Mouse (Mus musculus) forebrain, embryonic 15.5 days (tissue): ENCODE measurements around the gene Traf5. TPM values are rescaled to one million over a fixed set of nuclear protein-coding genes. Genes with fewer than 3 reads are reported as not detected.

ENCODE experiments used
- ATAC-seq: fragments of 200-750 bp; cut with Nextera tagmentation; replicated peaks from 2 replicates; pipeline ENCODE4 v1.8.0; 2017; ENCODE audit warnings: mild to moderate bottlenecking, moderate TSS enrichment, moderate library complexity
- H3K27ac ChIP-seq: fragments of 300-500 bp; sonication (generic); replicated peaks from 2 replicates; pipeline ENCODE4 v1.5.1; 2015; ENCODE audit warnings: mild to moderate bottlenecking, inconsistent platforms
- H3K27me3 ChIP-seq: fragments of 300-500 bp; sonication (generic); 2 replicates; pipeline ENCODE4 v1.6.1; 2015; ENCODE audit warnings: inconsistent platforms
- H3K36me3 ChIP-seq: fragments of 300-500 bp; sonication (generic); 2 replicates; pipeline ENCODE4 v1.6.1; 2015; ENCODE audit warnings: mild to moderate bottlenecking, inconsistent platforms
- H3K4me1 ChIP-seq: fragments of 300-500 bp; sonication (generic); 2 replicates; pipeline ENCODE4 v1.6.1; 2015; ENCODE audit warnings: inconsistent platforms
- H3K4me2 ChIP-seq: fragments of 300-500 bp; sonication (generic); replicated peaks from 2 replicates; pipeline ENCODE4 v1.6.1; 2015; ENCODE audit warnings: mild to moderate bottlenecking, inconsistent platforms
- H3K4me3 ChIP-seq: fragments of 300-500 bp; sonication (generic); 2 replicates; pipeline ENCODE4 v1.5.1; 2015; ENCODE audit warnings: mild to moderate bottlenecking, inconsistent platforms
- H3K9ac ChIP-seq: fragments of 300-500 bp; sonication (generic); replicated peaks from 2 replicates; pipeline ENCODE4 v1.6.1; 2015; ENCODE audit warnings: mild to moderate bottlenecking, inconsistent platforms
- H3K9me3 ChIP-seq: fragments of 300-500 bp; sonication (generic); 2 replicates; pipeline ENCODE4 v1.6.1; 2016; ENCODE audit warnings: inconsistent platforms
- WGBS: fragments of 180-500 bp; shearing (Covaris S2); methylation state at CpG from one replicate; pipeline ENCODE4 v1.1.7; 2015; ENCODE audit warnings: mixed read lengths; 5-methylcytosine and 5-hydroxymethylcytosine counted together
- polyA plus RNA-seq: library from polyadenylated mRNA; unstranded; fragments of >200 nt; fragmentation: Nextera tagmentation; extraction: Ambion mirVana; gene quantifications from 2 replicates; pipeline ENCODE4 v1.2.1, GENCODE M21; 2015

Gene Traf5
- polyA plus RNA-seq, 1 experiment from 2014 or later, result 3.1 TPM

DNA sequence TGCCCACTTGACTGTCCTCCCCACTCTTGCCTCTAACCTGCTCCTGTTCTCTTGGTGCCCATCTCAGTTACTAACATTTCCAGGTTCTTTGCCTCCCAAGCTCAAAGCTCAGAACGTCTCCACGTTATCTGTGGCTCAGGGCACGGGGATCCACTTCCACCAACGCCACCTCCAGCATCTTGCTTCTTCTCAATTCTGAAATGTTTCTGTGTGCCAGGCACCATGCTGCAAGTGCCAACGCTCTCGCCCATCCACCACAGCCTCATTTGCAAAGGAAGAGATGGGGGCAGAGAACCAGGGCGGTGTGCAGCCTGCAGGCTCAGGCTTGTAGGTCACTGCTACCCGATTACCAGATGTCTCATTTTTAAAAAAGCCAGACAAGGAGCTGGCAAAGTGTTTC is 39.9 kb downstream of the Traf5 start:
- no peak overlapping the region for H3K27ac ChIP-seq
- H3K9ac ChIP-seq, result no peak overlapping the region
- no peaks in the 10 kb centered on the region for H3K4me1 ChIP-seq
- no peak overlapping the region for H3K4me3 ChIP-seq
- 88% methylated on average over 8 of the region's 8 CpGs for WGBS
- H3K4me2 ChIP-seq, result no peak overlapping the region
- no peak for ATAC-seq
- no peaks in the 10 kb centered on the region for H3K9me3 ChIP-seq
- no peaks in the 10 kb centered on the region for H3K27me3 ChIP-seq
- H3K36me3 ChIP-seq, result no peaks in the 10 kb centered on the region

DNA sequence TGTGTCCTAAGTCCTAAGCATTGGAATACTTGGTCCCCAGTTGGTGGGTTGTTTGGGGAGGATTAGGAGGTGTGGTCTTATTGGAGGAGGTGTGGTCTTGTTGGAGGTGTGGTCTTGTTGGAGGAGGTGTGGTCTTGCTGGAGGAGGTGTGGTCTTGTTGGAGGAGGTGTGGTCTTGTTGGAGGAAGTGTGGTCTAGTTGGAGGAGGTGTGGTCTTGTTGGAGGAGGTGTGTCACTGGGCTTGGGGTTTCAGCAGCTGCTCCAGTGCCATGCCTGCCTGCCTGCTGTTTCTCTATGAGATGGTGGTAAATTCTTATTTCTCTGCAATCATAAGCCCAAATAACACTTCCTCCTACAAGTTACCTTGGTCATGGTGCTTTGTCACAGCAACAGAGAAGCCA is 93.3 kb downstream of the Traf5 start:
- Histone ChIP-seq H3K27me3 (no peaks in the 10 kb centered on the region), H3K9ac (no peak overlapping the region), H3K4me2 (no peak overlapping the region), H3K9me3 (no peaks in the 10 kb centered on the region), H3K4me1 (no peaks in the 10 kb centered on the region), H3K4me3 (no peak overlapping the region), H3K36me3 (no peaks in the 10 kb centered on the region), H3K27ac (no peak overlapping the region)
- no peak for ATAC-seq

GRCm38 (mm10) chr1:191996621-191997185 is 95.7 kb downstream of the Traf5 start:
- no peak overlapping the region for H3K4me3 ChIP-seq
- WGBS, result 90% methylated on average over 8 of the region's 8 CpGs
- no peaks in the 10 kb centered on the region for H3K36me3 ChIP-seq
- H3K9ac ChIP-seq, result no peak overlapping the region
- no peak overlapping the region for H3K4me2 ChIP-seq
- H3K27ac ChIP-seq, result no peak overlapping the region
- no peaks in the 10 kb centered on the region for H3K4me1 ChIP-seq
- no peaks in the 10 kb centered on the region for H3K9me3 ChIP-seq
- no peak for ATAC-seq
- no peaks in the 10 kb centered on the region for H3K27me3 ChIP-seq

DNA sequence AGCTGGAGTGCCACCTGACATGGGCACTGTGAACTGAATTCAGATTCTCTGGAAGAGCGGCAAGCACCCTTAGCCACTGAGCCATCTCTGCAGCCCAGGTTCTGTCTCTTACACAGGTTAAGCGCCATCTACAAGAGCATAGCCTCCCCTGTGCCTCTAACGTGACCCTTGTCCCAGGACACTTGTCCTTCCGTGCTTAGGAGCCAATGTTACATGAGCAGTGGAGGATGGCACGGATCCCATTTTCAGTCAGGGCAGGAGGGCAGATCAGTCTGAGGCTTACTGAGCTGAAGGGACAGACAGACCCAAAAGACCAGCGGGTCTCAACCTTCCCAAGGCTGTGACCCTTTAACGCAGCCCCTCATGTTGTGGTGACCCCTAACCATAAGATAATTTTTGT is 96.4 kb downstream of the Traf5 start:
- Histone ChIP-seq H3K36me3 (no peaks in the 10 kb centered on the region), H3K27ac (no peak overlapping the region), H3K4me2 (no peak overlapping the region), H3K9me3 (no peaks in the 10 kb centered on the region), H3K9ac (no peak overlapping the region), H3K4me3 (no peak overlapping the region), H3K4me1 (no peaks in the 10 kb centered on the region), H3K27me3 (no peaks in the 10 kb centered on the region)
- WGBS, result 92% methylated on average over 7 of the region's 7 CpGs
- no peak for ATAC-seq

DNA sequence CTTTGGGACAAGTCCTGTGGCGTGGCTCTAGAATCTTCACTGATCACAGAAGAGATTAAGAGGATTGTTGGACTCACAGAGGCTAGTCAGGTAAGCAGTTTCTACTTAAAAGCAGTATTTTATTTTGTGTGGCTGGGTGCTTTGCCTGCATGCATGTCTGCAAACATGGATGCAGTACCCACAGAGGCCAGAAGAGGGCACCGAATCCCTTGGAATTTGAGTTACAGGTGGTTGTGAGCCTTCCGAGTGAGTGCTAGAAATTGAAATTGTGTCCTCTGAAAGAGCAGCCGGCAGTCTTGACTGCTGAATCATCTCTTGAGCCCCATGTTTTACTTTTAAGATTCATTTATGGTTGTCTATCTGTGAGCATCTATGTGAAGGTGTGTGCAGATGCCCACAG is 96.9 kb downstream of the Traf5 start:
- H3K36me3 ChIP-seq, result no peaks in the 10 kb centered on the region
- no peak overlapping the region for H3K27ac ChIP-seq
- H3K27me3 ChIP-seq, result no peaks in the 10 kb centered on the region
- H3K4me1 ChIP-seq, result 0 out of 2 replicates have a peak, but pooled peaks cover 1% of the 10 kb centered on the region
- no peaks in the 10 kb centered on the region for H3K9me3 ChIP-seq
- no peak for ATAC-seq
- no peak overlapping the region for H3K4me2 ChIP-seq
- WGBS, result 58% methylated on average over 4 of the region's 4 CpGs
- H3K9ac ChIP-seq, result no peak overlapping the region
- no peak overlapping the region for H3K4me3 ChIP-seq

GRCm38 (mm10) chr1:191994476-191994875 is 97.9 kb downstream of the Traf5 start:
- peaks cover 5% of the 10 kb centered on the region; the same call in 1 of the 2 replicates for H3K4me1 ChIP-seq
- ATAC-seq, result no peak
- H3K4me3 ChIP-seq, result no peak overlapping the region
- 76% methylated on average over 5 of the region's 5 CpGs for WGBS
- no peaks in the 10 kb centered on the region for H3K27me3 ChIP-seq
- no peak overlapping the region for H3K27ac ChIP-seq
- no peak overlapping the region for H3K4me2 ChIP-seq
- no peaks in the 10 kb centered on the region for H3K9me3 ChIP-seq
- H3K9ac ChIP-seq, result no peak overlapping the region
- no peaks in the 10 kb centered on the region for H3K36me3 ChIP-seq

GRCm38 (mm10) chr1:191992040-191992780 is 100.1 kb downstream of the Traf5 start:
- Histone ChIP-seq H3K9me3 (no peaks in the 10 kb centered on the region), H3K4me2 (no peak overlapping the region), H3K27me3 (no peaks in the 10 kb centered on the region), H3K9ac (no peak overlapping the region), H3K4me1 (peaks cover 10% of the 10 kb centered on the region; the same call in 1 of the 2 replicates), H3K4me3 (no peak overlapping the region), H3K27ac (no peak overlapping the region), H3K36me3 (no peaks in the 10 kb centered on the region)
- no peak for ATAC-seq
- WGBS, result 78% methylated on average over 7 of the region's 7 CpGs

DNA sequence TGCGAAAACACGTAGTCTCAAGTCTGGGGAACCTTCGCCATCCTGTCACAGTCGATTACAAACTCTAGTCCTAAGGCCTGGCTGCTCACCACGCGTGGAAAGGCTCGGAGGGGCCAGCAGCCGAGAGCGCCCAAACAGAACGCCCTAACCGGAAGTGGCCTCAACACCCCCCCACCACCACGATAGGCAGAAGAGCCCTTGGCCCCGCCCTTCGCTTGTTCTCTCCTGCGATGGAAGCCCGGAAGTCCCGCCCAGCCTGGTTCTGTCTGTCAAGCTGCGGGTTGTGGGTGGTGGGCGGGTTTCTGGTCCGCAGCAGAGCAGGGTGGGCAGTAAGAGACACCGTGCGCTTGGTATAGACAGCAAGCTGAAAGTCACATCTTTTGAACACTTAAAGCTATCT is 102.4 kb downstream of the Traf5 start:
- peak; percentile 99 for ATAC-seq
- no peaks in the 10 kb centered on the region for H3K36me3 ChIP-seq
- no peaks in the 10 kb centered on the region for H3K27me3 ChIP-seq
- peak overlapping the region; percentile 61 for H3K4me2 ChIP-seq
- peaks cover 10% of the 10 kb centered on the region; the same call in 1 of the 2 replicates for H3K4me1 ChIP-seq
- H3K27ac ChIP-seq, result peak overlapping the region; percentile 75
- no peaks in the 10 kb centered on the region for H3K9me3 ChIP-seq
- peak overlapping the region; percentile 77 for H3K9ac ChIP-seq
- WGBS, result 0% methylated on average over 22 of the region's 22 CpGs
- H3K4me3 ChIP-seq, result peak overlapping the region; percentile 61

DNA sequence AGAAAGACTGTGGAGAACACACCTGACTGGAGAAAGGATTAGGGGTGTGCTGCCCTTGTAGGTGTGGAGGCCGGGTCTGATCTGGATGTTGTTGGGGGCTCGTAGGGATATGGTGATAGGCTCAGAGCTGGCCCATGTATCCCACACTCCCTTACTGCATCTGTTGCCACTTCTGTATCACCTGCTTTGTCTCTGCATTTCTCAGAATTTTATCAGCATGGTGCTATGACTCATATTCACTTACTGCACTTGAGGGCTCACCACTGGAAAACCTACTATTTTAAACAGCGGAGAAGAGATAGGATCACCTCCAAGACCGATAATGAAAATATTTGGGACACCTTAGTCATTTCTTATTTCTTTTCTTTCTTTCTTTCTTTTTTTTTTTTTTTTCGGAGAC is 103.3 kb downstream of the Traf5 start:
- no peak overlapping the region for H3K4me3 ChIP-seq
- no peaks in the 10 kb centered on the region for H3K9me3 ChIP-seq
- no peak overlapping the region for H3K9ac ChIP-seq
- peak overlapping the region; percentile 61; the same call in 1 of the 2 replicates for H3K4me2 ChIP-seq
- no peaks in the 10 kb centered on the region for H3K36me3 ChIP-seq
- no peak for ATAC-seq
- H3K27ac ChIP-seq, result no peak overlapping the region
- H3K4me1 ChIP-seq, result peaks cover 10% of the 10 kb centered on the region; the same call in 1 of the 2 replicates
- H3K27me3 ChIP-seq, result no peaks in the 10 kb centered on the region
- 93% methylated on average over 5 of the region's 5 CpGs for WGBS

DNA sequence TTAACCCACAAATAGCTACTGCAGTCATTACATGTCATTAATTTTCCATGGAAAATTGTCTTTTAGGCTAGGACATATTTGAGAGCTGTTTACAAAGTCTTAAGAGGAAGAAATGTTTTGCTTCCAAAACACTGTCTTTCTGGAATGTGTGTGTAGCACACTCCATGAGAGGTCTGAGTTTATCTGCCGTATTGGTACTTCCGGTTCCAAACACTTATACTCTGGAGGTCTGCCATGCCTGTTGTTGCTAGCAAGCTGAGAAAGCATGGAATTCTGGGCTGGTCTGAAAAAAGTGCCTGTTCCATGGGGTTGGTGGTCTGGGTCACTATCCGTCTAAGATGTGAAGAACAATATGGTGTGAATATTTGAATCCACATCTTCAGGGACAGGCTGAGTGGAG is 103.7 kb downstream of the Traf5 start:
- 90% methylated on average over 3 of the region's 3 CpGs for WGBS
- ATAC-seq, result no peak

DNA sequence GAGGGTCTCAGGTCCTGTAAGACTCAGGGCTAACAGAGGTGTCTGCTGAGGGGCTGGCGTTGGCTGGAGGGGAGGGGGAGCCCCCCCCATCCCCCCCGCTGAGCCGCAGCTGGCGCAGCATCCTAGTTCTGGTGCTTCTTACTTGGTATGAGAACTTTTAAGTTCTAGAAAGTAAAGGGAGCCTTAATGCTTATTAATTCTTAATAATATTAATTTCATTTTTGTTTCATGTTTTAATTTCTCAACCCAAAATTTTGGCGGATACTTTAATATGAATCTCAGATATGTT is 104.9 kb downstream of the Traf5 start:
- H3K4me3 ChIP-seq, result no peak overlapping the region
- no peak overlapping the region for H3K4me2 ChIP-seq
- no peaks in the 10 kb centered on the region for H3K9me3 ChIP-seq
- peaks cover 10% of the 10 kb centered on the region; the same call in 1 of the 2 replicates for H3K4me1 ChIP-seq
- H3K9ac ChIP-seq, result no peak overlapping the region
- no peaks in the 10 kb centered on the region for H3K36me3 ChIP-seq
- WGBS, result 54% methylated on average over 5 of the region's 5 CpGs
- no peaks in the 10 kb centered on the region for H3K27me3 ChIP-seq
- no peak for ATAC-seq
- H3K27ac ChIP-seq, result no peak overlapping the region

More for the DNA sequence above, 103.7 kb downstream of the Traf5 start:
- no peak overlapping the region for H3K4me2 ChIP-seq
- H3K27ac ChIP-seq, result no peak overlapping the region
- H3K27me3 ChIP-seq, result no peaks in the 10 kb centered on the region
- no peak overlapping the region for H3K4me3 ChIP-seq
- no peak overlapping the region for H3K9ac ChIP-seq
- peaks cover 10% of the 10 kb centered on the region; the same call in 1 of the 2 replicates for H3K4me1 ChIP-seq
- no peaks in the 10 kb centered on the region for H3K9me3 ChIP-seq
- H3K36me3 ChIP-seq, result no peaks in the 10 kb centered on the region

DNA sequence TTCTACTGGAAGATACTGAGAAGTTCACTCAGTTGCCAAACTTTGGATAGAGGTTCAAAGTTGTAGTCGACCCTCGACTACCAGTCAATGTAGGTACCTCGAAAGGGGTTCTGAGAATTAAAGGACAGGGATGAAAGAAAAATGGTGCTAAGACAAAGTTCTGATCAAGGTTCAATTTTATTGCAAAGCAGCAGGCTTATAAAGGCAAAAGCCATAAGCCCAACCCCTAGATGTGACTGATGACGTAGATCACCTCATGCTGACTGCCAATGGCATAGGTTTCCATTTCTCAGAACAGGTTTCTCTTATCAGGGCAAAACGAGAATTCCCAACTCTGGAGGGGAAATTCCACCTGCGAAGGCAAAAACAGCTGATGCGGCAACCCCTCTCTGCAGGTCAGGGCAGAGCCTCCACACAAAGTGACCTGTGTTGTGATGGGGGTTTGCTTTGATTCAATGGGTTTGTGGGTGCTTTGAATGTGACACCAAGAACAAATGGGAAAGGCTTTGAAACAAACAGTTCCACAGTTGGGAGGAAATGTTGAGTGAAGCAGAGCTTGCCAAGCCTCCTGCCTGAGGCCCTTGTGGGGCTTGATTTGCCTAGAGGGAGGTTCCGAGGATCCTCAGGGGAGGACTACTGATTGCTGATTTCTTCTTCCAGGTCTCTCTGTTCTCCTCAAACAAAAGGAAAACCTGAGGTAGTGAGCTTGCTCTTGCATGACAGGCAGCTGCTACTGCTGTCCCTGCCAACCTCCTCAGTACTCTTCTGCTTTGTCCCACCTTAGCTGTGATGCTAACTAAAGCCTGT is 105.5 kb downstream of the Traf5 start:
- Histone ChIP-seq H3K9ac (no peak overlapping the region), H3K27ac (no peak overlapping the region), H3K27me3 (no peaks in the 10 kb centered on the region), H3K36me3 (no peaks in the 10 kb centered on the region), H3K4me1 (peaks cover 10% of the 10 kb centered on the region; the same call in 1 of the 2 replicates), H3K4me2 (no peak overlapping the region), H3K4me3 (no peak overlapping the region), H3K9me3 (no peaks in the 10 kb centered on the region)
- 76% methylated on average over 8 of the region's 8 CpGs for WGBS
- ATAC-seq, result no peak
